Mouse (Mus musculus): ENCODE results near the gene Pirb. TPM values are rescaled to one million over a fixed set of nuclear protein-coding genes. Genes with fewer than 3 reads are reported as not detected.

Gene Pirb
- polyA plus RNA-seq, 1 experiment from 2014 or later: 5.3 TPM

- H3K9me3 ChIP-seq (ENCODE audit: low read length): no peaks in the 10 kb centered on the region
- H3K4me3 ChIP-seq (ENCODE audit: low read depth, low read length): peak within 1 kb of the TSS; percentile 75
- TF ChIP-seq CTCF (IDR thresholded peaks at IDR 0.05) (no peak), EP300 (IDR thresholded peaks at IDR 0.05) (peak; percentile 75)
- WGBS: under 1% methylated on average over 55 of the region's 55 CpGs
- H3K9ac ChIP-seq (replicated peaks; ENCODE audit: low read depth): peak within 1 kb of the TSS; percentile 79
- 0 out of 2 replicates have a peak, but pooled peaks cover 3% of the 10 kb centered on the region for H3K4me1 ChIP-seq (ENCODE audit: insufficient read depth, low read depth, low read length)
- H3K27me3 ChIP-seq (replicated peaks; ENCODE audit: insufficient read depth, low read length): no peaks in the 10 kb centered on the region
- ATAC-seq (peak; percentile 90), DNase-seq (ENCODE audit: low spot score) (peak; percentile 99)
- peaks cover 5% of the 10 kb centered on the region; the same call in 1 of the 2 replicates for H3K36me3 ChIP-seq (ENCODE audit: insufficient read depth, low read length)
- peak within 1 kb of the TSS; percentile 96 for H3K4me2 ChIP-seq (replicated peaks; ENCODE audit: low read depth, low read length)
- H3K27ac ChIP-seq (ENCODE audit: low read length): peak within 1 kb of the TSS; percentile 94
These were observed 27.0 kb downstream of the Pirb start, which contains the start of gene Mboat7 for GRCm38 (mm10) chr7:3692987-3693808. Gene Mboat7 (minus strand): TSS chr7:3693523.

- under 1% methylated on average over 46 of the region's 49 CpGs for WGBS
- TF ChIP-seq EP300 (IDR thresholded peaks at IDR 0.05): no peak
- TF ChIP-seq CTCF (IDR thresholded peaks at IDR 0.05): peak; percentile 33
These were observed 27.7 kb downstream of the Pirb start, which contains the start of gene Tsen34 for GRCm38 (mm10) chr7:3692382-3692986. Gene Tsen34 (plus strand): TSS chr7:3692863.

GRCm38 (mm10) chr7:3691919-3692318 is 28.3 kb downstream of the Pirb start:
- Histone ChIP-seq H3K4me1 (ENCODE audit: insufficient read depth, low read depth, low read length) (0 out of 2 replicates have a peak, but pooled peaks cover 3% of the 10 kb centered on the region), H3K27me3 (replicated peaks; ENCODE audit: insufficient read depth, low read length) (no peaks in the 10 kb centered on the region), H3K4me2 (replicated peaks; ENCODE audit: low read depth, low read length) (peak overlapping the region; percentile 96), H3K27ac (ENCODE audit: low read length) (peak overlapping the region; percentile 94; the same call in 1 of the 2 replicates), H3K9me3 (ENCODE audit: low read length) (no peaks in the 10 kb centered on the region), H3K9ac (replicated peaks; ENCODE audit: low read depth) (peak overlapping the region; percentile 79), H3K4me3 (ENCODE audit: low read depth, low read length) (peak overlapping the region; percentile 75), H3K36me3 (ENCODE audit: insufficient read depth, low read length) (no peaks in the 10 kb centered on the region)
- 24% methylated on average over 3 of the region's 3 CpGs for WGBS
- DNase-seq (ENCODE audit: low spot score) (peak; percentile 26), ATAC-seq (no peak)
- TF ChIP-seq EP300 (IDR thresholded peaks at IDR 0.05) (no peak), CTCF (IDR thresholded peaks at IDR 0.05) (no peak)

More at GRCm38 (mm10) chr7:3692382-3692986, 27.7 kb downstream of the Pirb start, which contains the start of gene Tsen34:
- H3K36me3 ChIP-seq (ENCODE audit: insufficient read depth, low read length): no peaks in the 10 kb centered on the region
- no peak for ATAC-seq
- H3K9me3 ChIP-seq (ENCODE audit: low read length): no peaks in the 10 kb centered on the region
- 0 out of 2 replicates have a peak, but pooled peaks cover 3% of the 10 kb centered on the region for H3K4me1 ChIP-seq (ENCODE audit: insufficient read depth, low read depth, low read length)
- peak within 1 kb of the TSS; percentile 96 for H3K4me2 ChIP-seq (replicated peaks; ENCODE audit: low read depth, low read length)
- peak within 1 kb of the TSS; percentile 75 for H3K4me3 ChIP-seq (ENCODE audit: low read depth, low read length)
- DNase-seq (ENCODE audit: low spot score): no peak
- H3K27me3 ChIP-seq (replicated peaks; ENCODE audit: insufficient read depth, low read length): no peaks in the 10 kb centered on the region
- H3K27ac ChIP-seq (ENCODE audit: low read length): peak within 1 kb of the TSS; percentile 94
- peak within 1 kb of the TSS; percentile 79 for H3K9ac ChIP-seq (replicated peaks; ENCODE audit: low read depth)

- H3K4me3 ChIP-seq (ENCODE audit: low read depth, low read length): no peak overlapping the region
- H3K4me1 ChIP-seq (ENCODE audit: insufficient read depth, low read depth, low read length): no peaks in the 10 kb centered on the region
- H3K4me2 ChIP-seq (replicated peaks; ENCODE audit: low read depth, low read length): no peak overlapping the region
- no peak overlapping the region for H3K27ac ChIP-seq (ENCODE audit: low read length)
- 91% methylated on average over 29 of the region's 31 CpGs for WGBS
- H3K27me3 ChIP-seq (replicated peaks; ENCODE audit: insufficient read depth, low read length): no peaks in the 10 kb centered on the region
- DNase-seq (ENCODE audit: low spot score) (no peak), ATAC-seq (no peak)
- no peak overlapping the region for H3K9ac ChIP-seq (replicated peaks; ENCODE audit: low read depth)
- H3K36me3 ChIP-seq (ENCODE audit: insufficient read depth, low read length): 0 out of 2 replicates have a peak, but pooled peaks cover 5% of the 10 kb centered on the region
- no peak for TF ChIP-seq EP300 (IDR thresholded peaks at IDR 0.05)
- no peak for TF ChIP-seq CTCF (IDR thresholded peaks at IDR 0.05)
- H3K9me3 ChIP-seq (ENCODE audit: low read length): no peaks in the 10 kb centered on the region
These were observed 34.6 kb downstream of the Pirb start for GRCm38 (mm10) chr7:3685400-3686187.

GRCm38 (mm10) chr7:3684698-3685097 is 35.5 kb downstream of the Pirb start:
- Histone ChIP-seq H3K36me3 (ENCODE audit: insufficient read depth, low read length) (0 out of 2 replicates have a peak, but pooled peaks cover 5% of the 10 kb centered on the region), H3K27ac (ENCODE audit: low read length) (no peak overlapping the region), H3K4me2 (replicated peaks; ENCODE audit: low read depth, low read length) (no peak overlapping the region), H3K4me3 (ENCODE audit: low read depth, low read length) (no peak overlapping the region), H3K4me1 (ENCODE audit: insufficient read depth, low read depth, low read length) (no peaks in the 10 kb centered on the region), H3K9me3 (ENCODE audit: low read length) (no peaks in the 10 kb centered on the region), H3K27me3 (replicated peaks; ENCODE audit: insufficient read depth, low read length) (no peaks in the 10 kb centered on the region), H3K9ac (replicated peaks; ENCODE audit: low read depth) (no peak overlapping the region)
- DNase-seq (ENCODE audit: low spot score) (no peak), ATAC-seq (no peak)
- no peak for TF ChIP-seq EP300 (IDR thresholded peaks at IDR 0.05)
- TF ChIP-seq CTCF (IDR thresholded peaks at IDR 0.05): no peak
- WGBS: 84% methylated on average over 8 of the region's 8 CpGs

Measured in lung, postnatal 0 days (tissue).